Mouse (Mus musculus) adrenal gland, adult 2 months (tissue): ENCODE measurements at regions not wholly inside any gene's neighbourhood (a gene's known extent, or its start where the extent isn't known, plus 50 kb on each side); places are given as distances from the start of the nearest gene placed in this dataset.

Experiments used
- DNase-seq: peaks from one replicate; pipeline ENCODE4 v3.0.0; 2021

DNA sequence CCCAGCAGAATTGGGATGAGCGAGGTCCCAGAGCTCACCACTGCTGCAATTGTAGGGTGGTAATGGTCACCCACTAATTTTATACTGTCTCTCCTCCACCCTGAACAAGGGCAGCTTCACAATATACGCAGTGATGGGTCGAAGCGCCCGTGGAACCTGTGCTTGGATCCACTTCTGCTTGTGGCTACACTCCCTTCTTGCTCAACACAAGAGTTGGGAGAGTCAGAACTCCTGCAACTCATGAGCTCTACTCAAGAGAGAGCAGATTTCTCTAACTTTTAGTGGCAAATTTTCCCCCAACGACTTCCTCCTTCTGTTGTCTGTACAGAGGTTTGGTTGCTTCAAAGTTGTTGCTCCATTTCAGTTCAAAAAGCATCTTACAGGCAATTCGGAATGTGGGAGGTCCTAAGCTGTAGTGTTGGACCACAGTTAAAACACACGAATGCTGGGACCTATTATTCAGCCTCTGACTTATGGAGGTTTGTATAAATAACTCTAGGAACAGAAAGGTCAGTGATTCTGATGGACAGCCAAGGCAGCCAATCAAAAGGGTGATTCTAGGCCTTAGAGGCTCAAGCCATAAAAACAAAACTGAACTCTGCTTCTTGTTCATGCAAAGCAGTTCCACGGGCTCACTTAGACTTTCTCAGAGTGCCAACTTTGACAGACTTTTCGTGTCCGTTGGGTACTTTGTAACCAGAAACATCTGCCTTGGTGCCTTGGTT, 227.8 kb upstream of the Meis1 start:
- no peak for DNase-seq

DNA sequence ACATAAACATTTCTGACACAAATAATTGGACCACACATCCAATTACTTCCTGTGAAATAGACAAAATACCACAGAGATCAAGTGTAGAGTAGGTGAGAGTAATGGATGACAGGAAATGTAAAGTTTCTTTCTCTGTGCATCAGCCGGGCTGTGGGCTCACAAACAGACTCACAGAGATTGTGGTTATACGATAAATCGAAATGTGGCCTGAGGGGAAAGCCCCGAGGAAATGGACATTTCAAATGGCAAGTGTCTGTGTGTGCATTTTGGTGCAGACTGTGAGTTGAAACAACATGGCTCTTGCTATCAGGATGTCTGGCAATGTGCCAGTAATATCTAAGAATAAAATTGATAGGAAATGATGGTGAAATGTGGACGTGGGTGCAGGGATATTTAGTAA, 234.8 kb upstream of the Meis1 start:
- no peak for DNase-seq

- no peak for DNase-seq
Measured at GRCm38 (mm10) chr11:19254183-19254582, 235.4 kb upstream of the Meis1 start.

DNA sequence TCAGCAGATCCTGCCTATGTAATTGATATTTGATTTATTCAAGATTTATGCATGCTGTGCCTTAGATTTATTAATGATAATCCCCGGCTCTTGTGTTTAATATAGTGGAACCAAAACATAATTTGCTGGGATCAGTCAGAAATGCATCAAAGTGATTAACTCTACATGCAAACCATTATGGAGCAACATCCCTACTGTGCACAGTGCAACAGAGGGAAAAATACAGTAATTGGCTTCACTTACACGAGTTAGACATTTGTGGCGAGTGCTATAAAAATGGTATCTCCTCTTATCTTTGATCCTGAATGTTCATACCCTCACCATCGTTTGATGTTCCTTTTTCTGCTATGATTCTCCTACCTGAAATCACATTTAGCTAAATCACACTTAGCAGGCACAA, 238.8 kb upstream of the Meis1 start:
- DNase-seq = no peak

DNA sequence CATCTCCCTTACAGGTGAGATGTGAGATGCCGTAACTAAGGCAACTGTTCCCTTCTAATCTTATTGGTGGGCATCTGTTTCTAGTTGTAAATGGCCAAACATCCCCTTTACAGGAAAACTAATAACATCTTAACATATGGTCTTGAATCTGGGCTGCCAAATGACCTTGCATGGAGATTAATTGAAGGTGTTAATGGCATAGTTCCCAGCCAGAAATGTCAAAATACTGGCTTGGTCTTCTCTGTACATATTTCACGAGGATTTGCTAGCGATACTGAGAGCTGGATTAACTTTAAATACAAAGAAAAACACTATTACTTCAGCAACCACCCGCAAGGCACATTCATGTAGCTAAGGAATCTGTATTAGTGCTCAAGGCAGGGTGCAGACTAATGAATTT, 244.0 kb upstream of the Meis1 start:
- DNase-seq = no peak

DNA sequence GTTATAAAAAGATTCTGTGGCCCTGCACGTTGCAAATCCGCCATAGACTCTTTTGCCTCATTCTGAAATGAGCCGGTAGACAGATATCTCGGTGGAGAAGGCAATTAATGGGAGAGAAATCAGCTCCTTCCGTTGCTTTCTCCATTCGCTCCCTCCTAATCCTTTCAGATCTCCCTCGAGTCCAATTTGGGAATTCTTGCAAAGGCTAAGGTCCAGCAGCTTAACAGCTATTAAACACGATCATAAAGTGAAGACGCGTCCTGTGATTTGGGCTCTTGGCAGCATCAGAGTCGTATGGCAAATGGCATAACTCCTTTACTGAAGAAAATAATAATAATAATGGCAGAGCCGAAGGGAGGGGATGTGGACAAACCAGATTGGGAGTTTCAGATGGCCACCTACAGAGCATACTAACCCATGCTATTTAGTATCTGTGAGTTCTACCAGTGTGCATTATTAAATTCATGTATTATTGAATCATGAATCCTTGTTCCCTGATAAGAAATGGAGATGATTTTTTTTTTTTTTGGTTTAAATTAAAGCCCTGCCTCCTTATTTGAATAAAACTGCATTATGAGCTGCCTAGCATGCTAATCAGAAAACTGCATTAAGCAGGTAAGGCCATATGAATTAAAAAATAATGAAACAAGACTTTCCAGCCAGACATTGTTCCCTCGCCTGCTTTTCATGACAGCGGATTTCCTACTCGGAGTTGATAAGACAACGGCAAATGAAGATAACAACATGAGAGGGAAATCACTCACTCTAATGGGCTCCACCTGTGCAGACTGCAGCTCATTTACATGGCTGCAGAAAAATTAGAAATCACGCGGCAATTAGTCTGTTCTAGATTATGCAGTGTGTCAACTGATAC, 246.2 kb upstream of the Meis1 start:
- no peak for DNase-seq

DNA sequence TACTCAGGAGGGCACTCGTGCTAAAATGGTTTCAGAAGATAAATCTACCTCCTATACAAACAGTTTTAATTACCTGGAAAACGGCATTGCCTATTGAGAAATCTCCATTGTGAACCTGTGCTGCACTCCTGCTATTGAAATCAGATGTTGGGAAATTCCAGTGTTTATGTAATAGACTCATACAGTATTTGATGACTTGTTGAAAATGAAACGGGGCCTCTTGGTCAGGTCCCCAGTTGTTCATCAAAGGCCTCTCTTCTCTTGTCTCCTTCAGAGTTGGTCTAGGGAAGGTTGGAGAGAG, 246.8 kb upstream of the Meis1 start:
- DNase-seq = no peak

DNA sequence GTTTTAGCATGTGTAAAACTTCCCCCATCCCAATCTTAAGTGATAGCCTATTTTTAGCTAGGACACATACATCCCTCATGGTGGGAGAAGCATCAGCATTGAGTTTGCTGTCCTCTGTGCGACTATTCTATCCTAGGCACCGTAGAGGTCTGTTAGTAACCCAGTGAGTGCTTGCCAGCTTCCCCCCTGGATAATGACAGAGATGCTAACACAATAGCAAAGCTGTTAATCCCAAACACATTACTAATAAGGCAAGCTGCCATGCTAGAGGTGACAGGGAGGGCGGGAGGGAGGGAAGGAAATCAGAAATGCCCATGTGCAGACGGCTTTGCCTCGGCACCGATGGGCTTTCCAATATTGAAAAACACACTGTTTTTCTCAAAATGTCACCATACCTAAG, 272.2 kb upstream of the Meis1 start:
- DNase-seq = no peak

DNA sequence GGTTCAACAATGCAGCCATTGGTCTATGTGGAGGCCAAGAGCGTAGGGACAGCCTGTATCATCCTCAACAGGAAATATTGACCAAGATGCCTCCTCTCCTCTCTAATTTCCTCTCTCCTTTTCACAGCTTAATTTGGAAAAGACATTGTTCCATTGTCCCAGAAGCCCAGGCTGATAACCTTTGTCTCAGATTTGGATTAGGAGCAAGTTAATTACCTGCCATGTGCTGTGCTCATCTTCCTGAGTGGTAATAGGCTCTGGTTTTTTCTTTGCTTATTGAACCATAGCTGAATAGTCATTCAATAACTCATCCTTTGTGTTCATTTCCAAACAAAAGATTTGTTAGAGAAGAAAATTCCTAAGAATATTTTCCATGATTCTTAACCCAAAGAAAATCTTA, 280.6 kb upstream of the Meis1 start:
- DNase-seq = no peak

DNA sequence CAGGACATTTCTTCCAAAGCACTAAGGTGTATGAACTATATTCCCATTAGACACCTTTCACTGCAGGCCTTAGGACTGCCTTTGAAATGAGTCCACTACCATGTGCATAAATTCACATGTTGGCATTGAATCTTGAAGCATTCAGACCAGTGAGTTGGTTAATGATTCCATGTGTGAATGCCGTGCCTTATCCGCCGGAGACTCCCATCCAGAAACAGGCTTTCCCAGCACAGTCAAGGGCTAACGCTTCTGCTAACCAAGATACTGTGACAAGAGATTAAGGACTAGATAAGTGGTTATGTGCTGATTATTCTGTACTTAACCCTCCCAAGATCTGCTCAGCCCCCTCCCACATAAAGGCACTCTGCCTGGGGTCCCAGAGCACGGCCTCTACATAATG, 287.9 kb upstream of the Meis1 start:
- DNase-seq = no peak

- no peak for DNase-seq
Measured at GRCm38 (mm10) chr11:19330685-19331239, 312.0 kb upstream of the Meis1 start.

DNA sequence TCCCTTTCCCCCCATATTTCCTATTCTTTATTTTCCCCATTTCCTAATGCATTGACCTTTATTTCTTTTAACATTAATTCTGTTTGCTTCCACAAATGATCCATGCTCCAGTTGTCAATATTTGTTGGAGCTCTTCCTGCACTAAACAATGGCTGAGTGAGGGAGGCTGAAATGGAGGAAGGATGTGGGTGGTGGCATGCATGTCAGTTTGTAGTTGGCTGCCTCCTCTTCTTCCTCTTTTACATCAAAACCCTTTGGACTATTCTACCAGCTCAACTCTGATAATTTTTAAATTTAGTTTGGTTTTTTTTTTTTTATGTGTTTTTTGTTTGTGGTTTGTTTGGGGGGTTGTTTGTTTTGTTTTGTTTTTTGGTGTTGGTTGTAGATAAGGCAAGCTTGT, 313.5 kb upstream of the Meis1 start:
- DNase-seq = no peak

DNA sequence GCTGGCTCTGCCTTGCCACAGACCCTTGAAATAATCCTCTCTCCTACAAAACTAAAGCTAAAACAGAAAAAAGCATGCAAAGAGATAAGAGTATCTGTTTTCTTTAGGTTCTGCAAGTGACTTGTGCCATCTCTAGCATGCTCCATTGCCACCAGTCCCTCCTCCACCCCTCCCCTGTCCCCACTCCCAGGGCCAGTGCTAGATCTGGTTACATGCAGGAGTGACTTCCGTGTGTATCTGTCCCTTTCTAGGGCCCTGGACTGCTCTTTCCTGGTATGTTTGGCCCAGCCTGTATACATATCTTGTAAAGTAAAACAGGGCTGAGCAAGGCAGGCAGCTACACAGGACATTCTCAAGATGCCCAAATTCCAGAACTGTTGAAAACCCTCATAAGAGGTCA, 313.9 kb upstream of the Meis1 start:
- DNase-seq = no peak

DNA sequence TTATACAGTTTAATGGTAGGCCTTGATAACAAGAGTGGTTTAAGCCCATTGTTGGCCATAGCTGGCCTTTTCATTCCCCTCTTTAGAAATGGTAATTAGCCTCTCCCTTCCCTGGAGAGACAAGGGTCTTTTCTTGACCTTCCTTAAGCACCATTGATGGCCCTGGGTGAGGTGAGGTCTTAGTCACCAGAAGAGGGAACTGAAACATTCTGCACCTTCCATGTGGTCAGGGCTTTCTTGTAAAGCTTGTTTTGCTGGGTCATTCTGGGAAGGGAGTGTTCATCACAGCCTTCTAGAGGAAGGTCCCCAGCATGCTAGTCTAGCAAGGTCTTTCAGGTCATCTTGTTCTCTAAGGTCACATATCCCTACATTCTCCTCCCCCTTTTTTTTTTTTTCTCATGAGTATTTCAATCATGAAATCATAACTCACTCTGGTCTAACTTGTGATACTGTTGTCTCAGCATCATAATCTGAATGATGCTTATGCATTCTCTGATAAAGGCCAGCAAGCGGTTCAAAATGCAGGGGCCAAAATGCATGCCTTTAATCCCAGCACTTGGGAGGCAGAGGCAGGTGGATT, 315.2 kb upstream of the Meis1 start:
- DNase-seq = no peak

DNA sequence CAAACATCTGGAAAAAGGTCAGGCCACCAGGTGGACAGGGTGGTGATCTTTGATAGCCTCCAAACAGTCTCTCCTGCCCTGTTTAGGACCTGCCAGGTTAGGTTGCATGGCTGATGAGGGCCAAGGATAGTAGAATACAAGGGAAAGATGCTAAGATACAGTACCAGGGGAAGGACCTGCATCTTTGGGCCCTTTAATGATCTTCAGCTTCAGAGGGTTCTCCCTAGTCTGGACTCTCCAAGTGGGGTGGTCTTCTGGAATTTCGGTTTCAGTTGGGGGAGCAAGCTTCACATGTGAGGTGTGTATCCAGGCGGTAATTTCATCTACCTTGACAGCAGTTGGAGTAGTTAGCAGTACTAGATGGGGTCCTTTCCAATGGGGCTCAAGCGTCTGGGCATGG, 316.6 kb upstream of the Meis1 start:
- no peak for DNase-seq

DNA sequence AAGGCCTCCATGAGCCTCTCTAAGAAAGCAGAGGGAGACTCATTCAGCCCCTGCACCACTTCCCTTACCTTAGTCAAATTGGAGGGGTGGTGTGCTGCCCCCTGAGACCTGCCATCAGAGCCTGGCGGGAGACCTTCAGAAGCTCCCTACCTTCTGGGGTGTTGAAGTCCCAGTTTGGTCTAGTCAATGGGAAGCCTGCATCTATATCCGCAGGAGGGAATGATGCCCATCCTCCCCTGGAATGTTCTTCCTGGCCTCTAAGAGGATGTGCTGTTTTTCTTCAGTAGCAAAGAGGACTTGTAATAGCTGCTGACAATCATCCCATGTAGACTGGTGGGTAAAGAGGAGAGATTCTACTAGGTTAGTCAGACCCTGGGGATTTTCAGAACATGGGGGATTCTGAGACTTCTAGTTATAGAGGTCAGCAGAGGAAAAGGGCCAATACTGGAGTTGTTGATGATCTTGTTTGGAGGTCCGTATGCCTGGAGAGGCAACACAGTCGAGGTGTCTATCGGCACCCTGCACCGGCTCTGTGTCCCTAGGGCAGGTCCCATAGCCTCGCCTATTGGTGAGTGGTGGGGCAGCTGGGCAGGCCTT, 321.0 kb upstream of the Meis1 start:
- no peak for DNase-seq

DNA sequence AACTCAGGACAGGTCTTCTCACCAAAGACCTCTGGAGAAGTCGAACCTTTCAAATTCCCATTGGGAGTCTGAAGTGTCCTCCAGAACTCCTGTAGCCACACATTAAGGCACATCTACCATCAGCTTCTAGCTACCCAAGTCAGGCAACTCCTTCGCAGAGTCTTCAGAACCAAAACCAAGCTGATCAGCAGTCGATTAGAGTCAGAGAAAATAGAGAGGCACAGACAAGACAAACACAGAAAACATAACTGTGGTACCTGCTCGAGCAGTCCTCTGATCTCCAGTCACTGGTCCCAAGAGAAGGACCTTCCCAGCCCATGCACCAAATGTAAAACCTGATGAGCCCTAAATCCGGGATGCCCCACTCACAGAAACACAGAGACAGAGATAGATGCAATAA, 322.1 kb upstream of the Meis1 start:
- DNase-seq = no peak

- no peak for DNase-seq
Measured at GRCm38 (mm10) chr11:19341379-19341778, 322.6 kb upstream of the Meis1 start.

- DNase-seq = no peak
Measured at GRCm38 (mm10) chr11:19342803-19343202, 324.0 kb upstream of the Meis1 start.

GRCm38 (mm10) chr11:19346276-19346826, 327.6 kb upstream of the Meis1 start:
- no peak for DNase-seq

GRCm38 (mm10) chr11:19350331-19351242, 331.8 kb upstream of the Meis1 start:
- no peak for DNase-seq
